Comparison of ENCODE assay signal across 9 mouse cellular contexts in the genomic region with DNA sequence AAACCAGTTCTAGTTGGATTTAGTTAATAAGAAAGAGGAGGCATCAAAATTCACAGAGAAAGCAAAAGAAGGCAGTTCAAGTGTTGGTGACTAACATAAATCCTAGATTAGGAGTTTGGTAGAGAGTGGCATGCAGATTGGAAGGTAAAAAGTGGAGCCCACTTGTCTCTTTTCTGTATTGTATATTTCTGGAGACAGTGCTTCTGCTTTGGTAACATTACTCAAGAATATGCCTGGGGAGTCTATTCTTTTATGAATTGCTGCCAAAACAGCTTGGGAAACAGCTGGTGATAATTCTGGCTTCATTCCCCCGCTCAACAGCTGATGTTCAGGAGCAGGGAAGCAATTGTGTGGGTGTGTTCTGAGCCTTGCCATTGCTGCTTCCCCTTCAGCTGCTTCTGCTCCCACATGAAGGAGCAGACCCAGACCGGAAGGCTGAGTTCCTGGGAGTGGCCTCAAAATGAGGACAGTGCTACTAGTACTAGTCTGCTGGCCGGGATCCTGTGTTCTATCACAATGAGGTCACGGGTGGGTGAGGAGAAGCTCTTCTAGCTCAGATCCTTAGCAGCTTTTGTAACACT.
DNase-seq lines count a peak whose midpoint lies in the region; ATAC-seq and TF ChIP-seq lines count a peak whose summit lies in the region.
"Had no signal": no experiment of that assay in that cellular context is flagged by ENCODE, and none has a peak within 500 bp of the region (broad histone marks: within the 10 kb centered on the region; RNA-seq: fewer than 3 reads in every experiment).

No protein-coding gene starts in this region.

- no peaks in the 10 kb centered on the region for H3K27me3 ChIP-seq in embryonic facial prominence, embryonic 12.5 days
- H3K27me3 ChIP-seq in embryonic facial prominence, embryonic 10.5 days (replicated peaks; ENCODE audit: low read depth, poor library complexity, severe bottlenecking) = no peaks in the 10 kb centered on the region

- H3K27ac ChIP-seq in embryonic facial prominence, embryonic 12.5 days = no peak overlapping the region
- no peak overlapping the region for H3K27ac ChIP-seq in embryonic facial prominence, embryonic 10.5 days (replicated peaks)
- H3K27ac ChIP-seq: macrophage had no signal

- no peaks in the 10 kb centered on the region for H3K9me3 ChIP-seq in embryonic facial prominence, embryonic 12.5 days
- H3K9me3 ChIP-seq in embryonic facial prominence, embryonic 10.5 days = no peaks in the 10 kb centered on the region

- intact Hi-C loops in gastrocnemius, postnatal 36 days (cut with DNase I) = no loop called here

- H3K4me3 ChIP-seq in embryonic facial prominence, embryonic 12.5 days = no peak overlapping the region
- no peak overlapping the region for H3K4me3 ChIP-seq in embryonic facial prominence, embryonic 10.5 days
- no peak overlapping the region for H3K4me3 ChIP-seq in lung, adult 2 months (replicated peaks; ENCODE audit: extremely low read depth, low read depth, low read length)

- no peak for DNase-seq in embryonic facial prominence, embryonic 10.5 days (ENCODE audit: low spot score)
- peak; percentile 10 for DNase-seq in adipocyte (ENCODE audit: low spot score)
- peak; percentile 22 to 45 for DNase-seq in gastrocnemius, postnatal 36 days
- peak; percentile 57 to 68 for DNase-seq in kidney, postnatal 4 days
- peak; percentile 3 for DNase-seq in lung, adult 2 months
- DNase-seq in thymus, postnatal 0 days (ENCODE audit: low spot score) = no peak

- no peaks in the 10 kb centered on the region for H3K36me3 ChIP-seq in embryonic facial prominence, embryonic 12.5 days
- H3K36me3 ChIP-seq in embryonic facial prominence, embryonic 10.5 days (replicated peaks) = no peaks in the 10 kb centered on the region

- no peak overlapping the region for H3K9ac ChIP-seq in embryonic facial prominence, embryonic 12.5 days

- WGBS in embryonic facial prominence, embryonic 12.5 days = 71% methylated on average over 4 of the region's 4 CpGs
- WGBS in embryonic facial prominence, embryonic 10.5 days = 71% methylated on average over 4 of the region's 4 CpGs
- WGBS in lung, adult 2 months = 30% methylated on average over 4 of the region's 4 CpGs

- H3K4me1 ChIP-seq in embryonic facial prominence, embryonic 12.5 days = no peaks in the 10 kb centered on the region
- no peaks in the 10 kb centered on the region for H3K4me1 ChIP-seq in embryonic facial prominence, embryonic 10.5 days
- no peaks in the 10 kb centered on the region for H3K4me1 ChIP-seq in lung, adult 2 months (ENCODE audit: control insufficient read depth, insufficient read depth, low read length)

- no peak for TF ChIP-seq POLR2A in lung, adult 2 months (IDR thresholded peaks at IDR 0.05; ENCODE audit: borderline replicate concordance, extremely low read depth, low read depth, low read length)

- TF ChIP-seq CTCF in lung, adult 2 months (IDR thresholded peaks at IDR 0.05; ENCODE audit: insufficient read depth, low read length) = no peak

- no peak overlapping the region for H3K4me2 ChIP-seq in embryonic facial prominence, embryonic 12.5 days (replicated peaks)

- 0 out of 2 replicates have a peak, but pooled peaks have one; percentile 15 for ATAC-seq in embryonic facial prominence, embryonic 12.5 days (ENCODE audit: insufficient number of reproducible peaks, insufficient read depth, low FRiP score, low TSS enrichment)
- no peak for ATAC-seq in erythroblast, adult 5-6 weeks (replicated peaks; ENCODE audit: low FRiP score, poor library complexity, severe bottlenecking)

Comparison
In these comparisons a context has a peak if more than half of its experiments do, and no peak if none do; other contexts are left out.
1. DNase-seq: peak in adipocyte (single experiment), gastrocnemius, postnatal 36 days (2 of 2), kidney, postnatal 4 days (2 of 2) and lung, adult 2 months (single experiment); none in embryonic facial prominence, embryonic 10.5 days (single experiment) and thymus, postnatal 0 days (single experiment).